Mouse (Mus musculus): ENCODE measurements around the gene Ube2l6. TPM values are rescaled to one million over a fixed set of nuclear protein-coding genes. Genes with fewer than 3 reads are reported as not detected.

Gene Ube2l6
- polyA plus RNA-seq, 1 experiment from 2014 or later: 32.9 TPM

Other genes with a start within 250 kb of the Ube2l6 start
- gene Ctnnd1, start 148.1 kb upstream of the Ube2l6 start, polyA plus RNA-seq (2016; fragmentation: Nextera tagmentation; extraction: Ambion mirVana): 45.5 and 49.0 TPM in 2 replicates
- gene Btbd18, start 139.7 kb upstream of the Ube2l6 start, polyA plus RNA-seq (2016; fragmentation: Nextera tagmentation; extraction: Ambion mirVana): 0.36 and 0.47 TPM in 2 replicates
- 348 and 377 TPM in 2 replicates for gene Selenoh, start 128.1 kb upstream of the Ube2l6 start, polyA plus RNA-seq (2016; fragmentation: Nextera tagmentation; extraction: Ambion mirVana)
- gene Gm28635, start 120.8 kb upstream of the Ube2l6 start, polyA plus RNA-seq (2016; fragmentation: Nextera tagmentation; extraction: Ambion mirVana): not detected in 2 replicates
- 38.0 and 40.7 TPM in 2 replicates for gene Med19, start 120.4 kb upstream of the Ube2l6 start, polyA plus RNA-seq (2016; fragmentation: Nextera tagmentation; extraction: Ambion mirVana)
- 118 and 122 TPM in 2 replicates for gene Tmx2, start 119.7 kb upstream of the Ube2l6 start, polyA plus RNA-seq (2016; fragmentation: Nextera tagmentation; extraction: Ambion mirVana)
- gene Zdhhc5, start 83.6 kb upstream of the Ube2l6 start, polyA plus RNA-seq (2016; fragmentation: Nextera tagmentation; extraction: Ambion mirVana): 31.2 and 33.9 TPM in 2 replicates
- 41.9 and 43.8 TPM in 2 replicates for gene Clp1, start 71.5 kb upstream of the Ube2l6 start, polyA plus RNA-seq (2016; fragmentation: Nextera tagmentation; extraction: Ambion mirVana)
- gene Ypel4, start 64.8 kb upstream of the Ube2l6 start, polyA plus RNA-seq (2016; fragmentation: Nextera tagmentation; extraction: Ambion mirVana): 12.3 and 13.7 TPM in 2 replicates
- 13.0 and 13.9 TPM in 2 replicates for gene Gm19426, start 55.2 kb upstream of the Ube2l6 start, polyA plus RNA-seq (2016; fragmentation: Nextera tagmentation; extraction: Ambion mirVana)
- 24.7 and 24.9 TPM in 2 replicates for gene Serping1, start 23.4 kb upstream of the Ube2l6 start, polyA plus RNA-seq (2016; fragmentation: Nextera tagmentation; extraction: Ambion mirVana)
- 0.13 and 0.23 TPM in 2 replicates for gene Smtnl1, start 23.8 kb downstream of the Ube2l6 start, polyA plus RNA-seq (2016; fragmentation: Nextera tagmentation; extraction: Ambion mirVana)
- 39.4 and 41.3 TPM in 2 replicates for gene Timm10, start 28.2 kb downstream of the Ube2l6 start, polyA plus RNA-seq (2016; fragmentation: Nextera tagmentation; extraction: Ambion mirVana)
- gene Slc43a1, start 40.0 kb downstream of the Ube2l6 start, polyA plus RNA-seq (2016; fragmentation: Nextera tagmentation; extraction: Ambion mirVana): 19.0 and 19.6 TPM in 2 replicates
- gene Rtn4rl2, start 87.9 kb downstream of the Ube2l6 start, polyA plus RNA-seq (2016; fragmentation: Nextera tagmentation; extraction: Ambion mirVana): 5.2 and 5.4 TPM in 2 replicates
- gene Slc43a3, start 137.8 kb downstream of the Ube2l6 start, polyA plus RNA-seq (2016; fragmentation: Nextera tagmentation; extraction: Ambion mirVana): 30.4 and 35.9 TPM in 2 replicates
- 0.60 and 0.93 TPM in 2 replicates for gene Prg2, start 181.6 kb downstream of the Ube2l6 start, polyA plus RNA-seq (2016; fragmentation: Nextera tagmentation; extraction: Ambion mirVana)
- not detected in 2 replicates for gene Prg3, start 189.4 kb downstream of the Ube2l6 start, polyA plus RNA-seq (2016; fragmentation: Nextera tagmentation; extraction: Ambion mirVana)
- gene Ssrp1, start 238.4 kb downstream of the Ube2l6 start, polyA plus RNA-seq (2016; fragmentation: Nextera tagmentation; extraction: Ambion mirVana): 310 and 311 TPM in 2 replicates
- gene P2rx3, start 238.6 kb downstream of the Ube2l6 start, polyA plus RNA-seq (2016; fragmentation: Nextera tagmentation; extraction: Ambion mirVana): 15.0 and 20.6 TPM in 2 replicates
- gene Tnks1bp1, start 249.2 kb downstream of the Ube2l6 start, polyA plus RNA-seq (2016; fragmentation: Nextera tagmentation; extraction: Ambion mirVana): 45.3 and 59.2 TPM in 2 replicates

Data from embryonic facial prominence, embryonic 12.5 days (tissue).